Mouse (Mus musculus) G1E (cell line): Measurements from ENCODE around the gene 2410015M20Rik. TPM values are rescaled to one million over a fixed set of nuclear protein-coding genes. Genes with fewer than 3 reads are reported as not detected.

Experiments
- ATAC-seq: 2 replicates; pipeline ENCODE4 v1.8.0; 2016; ENCODE audit warnings: mild to moderate bottlenecking; ENCODE audit not compliant: insufficient number of reproducible peaks, poor library complexity, low FRiP score, severe bottlenecking; ENCODE audit errors: extremely low read depth
- DNase-seq: peaks from one replicate; pipeline ENCODE4 v3.0.0; 2012; ENCODE audit warnings: low spot score
- H3K27me3 ChIP-seq: 2 replicates; pipeline ENCODE4 v1.6.1; 2012; ENCODE audit warnings: mild to moderate bottlenecking, low read length, inconsistent platforms; ENCODE audit not compliant: insufficient read depth
- H3K36me3 ChIP-seq: replicated peaks from 2 replicates; pipeline ENCODE3; 2012; ENCODE audit warnings: mild to moderate bottlenecking, inconsistent platforms
- H3K4me1 ChIP-seq: 2 replicates; pipeline ENCODE4 v1.6.1; 2012; ENCODE audit warnings: low read depth, low read length, inconsistent platforms, mixed read lengths; ENCODE audit not compliant: insufficient read depth
- H3K4me3 ChIP-seq: 2 replicates; pipeline ENCODE4 v1.5.1; 2012; ENCODE audit warnings: low read depth, mild to moderate bottlenecking, inconsistent platforms, low read length, moderate library complexity, mixed read lengths
- H3K9me3 ChIP-seq: replicated peaks from 2 replicates; pipeline ENCODE4 v1.6.1; 2012; ENCODE audit warnings: inconsistent platforms
- CTCF ChIP-seq: IDR thresholded peaks from 2 replicates; pipeline ENCODE4 v1.5.1; 2012; ENCODE audit warnings: low read depth, low read length, inconsistent platforms, mixed read lengths
- GATA1 ChIP-seq: IDR thresholded peaks from 2 replicates; pipeline ENCODE4 v1.6.1; 2012; ENCODE audit warnings: borderline replicate concordance, low read length, inconsistent platforms, mixed read lengths
- GATA2 ChIP-seq: IDR thresholded peaks from 2 replicates; pipeline ENCODE4 v1.6.1; 2012; ENCODE audit warnings: low read depth, low read length, inconsistent platforms, borderline replicate concordance
- POLR2AphosphoS5 ChIP-seq: IDR thresholded peaks from 2 replicates; pipeline ENCODE4 v1.6.1; 2012; ENCODE audit warnings: low read depth, low read length, inconsistent platforms; ENCODE audit not compliant: insufficient replicate concordance
- TAL1 ChIP-seq: conservative IDR thresholded peaks from 2 replicates; pipeline ENCODE4 v1.6.1; 2012; ENCODE audit warnings: low read depth, low read length, inconsistent platforms, mixed read lengths
- polyA plus RNA-seq: library from polyadenylated mRNA; stranded (reverse); fragments of >175 nt; gene quantifications from 2 replicates; pipeline ENCODE4 v1.2.3, GENCODE M21; 2012
- total RNA-seq, 2 experiments: library from RNA; stranded (forward) in 1 of 2; stranded (reverse) in 1 of 2; fragments of 200-1000 nt in 1 of 2; fragments of >200 nt in 1 of 2; fragmentation: Nextera tagmentation in 1 of 2; gene quantifications; 2 replicates each; pipeline ENCODE4 v1.2.3; 2014 to 2017

Gene 2410015M20Rik
- total and polyA plus RNA-seq, 3 experiments = 42.8 to 377 (median 101) TPM

DNA sequence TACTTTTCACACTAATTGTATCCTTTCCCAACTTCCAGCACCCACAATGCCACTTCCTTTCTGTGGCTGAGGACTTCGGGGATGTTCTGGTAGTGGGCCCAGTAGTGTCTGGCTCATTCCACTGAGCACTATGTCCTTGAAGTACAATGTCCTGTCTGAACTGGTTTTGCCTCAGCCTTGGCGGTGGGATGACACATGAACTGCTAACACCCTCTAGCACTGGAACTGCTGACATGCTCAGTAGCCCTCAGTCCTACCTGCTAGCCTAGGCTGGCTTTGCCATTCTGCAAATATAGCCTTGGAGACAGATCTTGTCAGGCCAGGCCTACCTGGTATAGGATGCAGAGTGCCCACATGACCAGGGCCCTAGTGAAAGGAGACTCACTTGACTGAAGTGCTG lies 47.7 kb downstream of the 2410015M20Rik start:
- Histone ChIP-seq H3K27me3 (no peaks in the 10 kb centered on the region; the same call in 1 of the 2 replicates), H3K4me3 (no peak overlapping the region), H3K36me3 (peaks cover 89% of the 10 kb centered on the region), H3K4me1 (peaks cover 22% of the 10 kb centered on the region), H3K9me3 (no peaks in the 10 kb centered on the region)
- ATAC-seq (no peak), DNase-seq (no peak)
- TF ChIP-seq POLR2AphosphoS5 (no peak), GATA1 (no peak), GATA2 (no peak), CTCF (no peak), TAL1 (no peak)

DNA sequence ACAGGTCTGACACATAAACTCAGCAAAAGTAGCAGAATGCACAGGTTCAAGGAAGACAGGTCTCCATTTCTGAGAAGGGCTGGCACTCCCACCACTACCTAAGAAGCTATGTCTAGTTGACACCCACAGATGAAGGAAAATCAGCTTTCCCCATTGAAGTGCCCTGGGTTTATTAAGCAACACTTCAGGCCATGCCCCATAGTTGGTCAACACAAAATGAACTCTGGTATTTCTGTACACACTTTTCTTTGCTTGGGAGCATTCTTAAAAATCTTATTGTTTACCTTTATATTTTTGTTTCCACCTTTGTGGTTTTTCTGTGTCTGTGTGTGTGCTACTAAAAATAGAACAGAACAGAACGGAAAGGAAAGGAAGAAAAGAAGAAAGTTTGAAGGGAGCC lies 49.4 kb downstream of the 2410015M20Rik start:
- peaks cover 79% of the 10 kb centered on the region for H3K36me3 ChIP-seq
- ATAC-seq (no peak), DNase-seq (no peak)

DNA sequence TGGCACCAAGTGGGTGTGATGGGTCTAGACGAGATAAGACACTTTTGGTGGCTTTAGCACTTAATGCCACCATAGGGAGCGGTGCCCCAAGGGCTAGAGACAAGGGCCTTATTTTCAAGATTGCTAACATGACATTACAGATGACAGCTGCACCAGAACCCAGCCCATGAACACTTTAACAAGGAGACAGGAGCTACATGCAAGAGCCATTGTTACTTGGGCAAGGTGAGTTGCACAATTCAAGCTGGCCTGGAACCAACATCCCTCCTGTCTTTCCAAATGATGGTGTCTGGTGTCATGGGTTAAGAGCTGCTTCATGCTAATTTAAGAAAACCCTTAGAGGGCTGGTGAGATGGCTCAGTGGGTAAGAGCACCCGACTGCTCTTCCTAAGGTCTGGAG lies 50.2 kb downstream of the 2410015M20Rik start:
- no peak for ATAC-seq
- peaks cover 74% of the 10 kb centered on the region for H3K36me3 ChIP-seq

More for the DNA sequence above, 49.4 kb downstream of the 2410015M20Rik start:
- TF ChIP-seq GATA2 = no peak
- TF ChIP-seq GATA1 = no peak
- no peak for TF ChIP-seq CTCF
- TF ChIP-seq POLR2AphosphoS5 = no peak
- no peak for TF ChIP-seq TAL1
- Histone ChIP-seq H3K9me3 (no peaks in the 10 kb centered on the region), H3K4me1 (peaks cover 18% of the 10 kb centered on the region), H3K4me3 (no peak overlapping the region), H3K27me3 (no peaks in the 10 kb centered on the region)

DNA sequence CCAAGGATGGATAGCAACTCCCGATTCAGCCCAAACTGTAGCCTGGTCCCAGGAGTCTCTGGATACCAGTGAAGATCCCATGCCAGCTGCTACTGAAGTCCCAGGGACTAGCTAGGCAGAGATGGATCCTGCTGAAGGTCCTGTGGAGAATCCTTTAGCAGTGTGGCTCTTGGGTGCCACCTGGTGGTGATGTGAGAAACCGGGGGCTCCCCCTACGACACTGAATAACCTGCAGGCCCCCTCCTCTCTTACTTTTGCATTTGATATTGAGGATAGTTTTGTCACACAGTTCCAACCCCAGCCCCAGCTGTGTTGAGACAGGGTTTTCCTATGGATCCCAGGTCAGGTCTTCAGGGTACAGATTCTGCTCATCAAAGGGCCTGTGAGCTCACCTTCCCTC lies 51.1 kb downstream of the 2410015M20Rik start:
- H3K4me1 ChIP-seq = peaks cover 22% of the 10 kb centered on the region
- H3K36me3 ChIP-seq = peaks cover 73% of the 10 kb centered on the region
- H3K27me3 ChIP-seq = no peaks in the 10 kb centered on the region; the same call in 1 of the 2 replicates
- ATAC-seq = 0 out of 2 replicates have a peak, but pooled peaks have one; percentile 30
- DNase-seq = peak; percentile 52
- no peak for TF ChIP-seq POLR2AphosphoS5
- TF ChIP-seq CTCF = peak; percentile 77
- no peak overlapping the region for H3K4me3 ChIP-seq
- H3K9me3 ChIP-seq = no peaks in the 10 kb centered on the region

More for the DNA sequence above, 50.2 kb downstream of the 2410015M20Rik start:
- H3K27me3 ChIP-seq = no peaks in the 10 kb centered on the region
- H3K4me3 ChIP-seq = no peak overlapping the region
- DNase-seq = no peak
- H3K4me1 ChIP-seq = peaks cover 18% of the 10 kb centered on the region
- H3K9me3 ChIP-seq = no peaks in the 10 kb centered on the region
- TF ChIP-seq TAL1 = no peak
- TF ChIP-seq CTCF = no peak
- TF ChIP-seq GATA1 = no peak
- TF ChIP-seq GATA2 = no peak
- no peak for TF ChIP-seq POLR2AphosphoS5

Other genes starting within 250 kb of the 2410015M20Rik start
- 70.5 and 77.2 TPM in 2 replicates for gene Ptprs, start 133.3 kb downstream of the 2410015M20Rik start, total RNA-seq (2014; fragmentation: Nextera tagmentation)
- 16.4 and 16.7 TPM in 2 replicates for gene Ptprs, start 133.3 kb downstream of the 2410015M20Rik start, total RNA-seq (2017)
- 83.6 and 90.8 TPM in 2 replicates for gene Ptprs, start 133.3 kb downstream of the 2410015M20Rik start, polyA plus RNA-seq
- gene Znrf4, start 97.3 kb downstream of the 2410015M20Rik start, total RNA-seq (2014; fragmentation: Nextera tagmentation) = not detected in 2 replicates
- 0.17 TPM in 1 of 2 replicates, not detected in the other for gene Znrf4, start 97.3 kb downstream of the 2410015M20Rik start, total RNA-seq (2017)
- not detected in 2 replicates for gene Znrf4, start 97.3 kb downstream of the 2410015M20Rik start, polyA plus RNA-seq
- gene Gm20219, start 55.4 kb downstream of the 2410015M20Rik start, total RNA-seq (2014; fragmentation: Nextera tagmentation) = 4.4 and 6.5 TPM in 2 replicates
- gene Gm20219, start 55.4 kb downstream of the 2410015M20Rik start, total RNA-seq (2017) = 0.38 and 0.41 TPM in 2 replicates
- 0.69 and 1.0 TPM in 2 replicates for gene Gm20219, start 55.4 kb downstream of the 2410015M20Rik start, polyA plus RNA-seq
- gene Safb2, start 25.2 kb downstream of the 2410015M20Rik start, total RNA-seq (2014; fragmentation: Nextera tagmentation) = 111 and 194 TPM in 2 replicates
- gene Safb2, start 25.2 kb downstream of the 2410015M20Rik start, total RNA-seq (2017) = 55.2 and 78.2 TPM in 2 replicates
- gene Safb2, start 25.2 kb downstream of the 2410015M20Rik start, polyA plus RNA-seq = 209 and 224 TPM in 2 replicates
- gene Safb, start 24.9 kb downstream of the 2410015M20Rik start, total RNA-seq (2014; fragmentation: Nextera tagmentation) = 67.0 and 76.5 TPM in 2 replicates
- 85.0 and 121 TPM in 2 replicates for gene Safb, start 24.9 kb downstream of the 2410015M20Rik start, total RNA-seq (2017)
- gene Safb, start 24.9 kb downstream of the 2410015M20Rik start, polyA plus RNA-seq = 151 and 154 TPM in 2 replicates
- 1,715 and 1,885 TPM in 2 replicates for gene Rpl36, start 3.6 kb upstream of the 2410015M20Rik start, total RNA-seq (2014; fragmentation: Nextera tagmentation)
- 2,574 and 3,073 TPM in 2 replicates for gene Rpl36, start 3.6 kb upstream of the 2410015M20Rik start, total RNA-seq (2017)
- gene Rpl36, start 3.6 kb upstream of the 2410015M20Rik start, polyA plus RNA-seq = 9,624 and 13,197 TPM in 2 replicates
- gene Lonp1, start 17.1 kb upstream of the 2410015M20Rik start, total RNA-seq (2014; fragmentation: Nextera tagmentation) = 67.8 and 74.4 TPM in 2 replicates
- 101 and 103 TPM in 2 replicates for gene Lonp1, start 17.1 kb upstream of the 2410015M20Rik start, total RNA-seq (2017)
- 174 and 182 TPM in 2 replicates for gene Lonp1, start 17.1 kb upstream of the 2410015M20Rik start, polyA plus RNA-seq
- not detected in 2 replicates for gene Catsperd, start 18.4 kb upstream of the 2410015M20Rik start, total RNA-seq (2014; fragmentation: Nextera tagmentation)
- gene Catsperd, start 18.4 kb upstream of the 2410015M20Rik start, total RNA-seq (2017) = 0.17 TPM in 1 of 2 replicates, not detected in the other
- gene Catsperd, start 18.4 kb upstream of the 2410015M20Rik start, polyA plus RNA-seq = not detected in 2 replicates
- 39.4 and 54.7 TPM in 2 replicates for gene Ranbp3, start 63.5 kb upstream of the 2410015M20Rik start, total RNA-seq (2014; fragmentation: Nextera tagmentation)
- gene Ranbp3, start 63.5 kb upstream of the 2410015M20Rik start, total RNA-seq (2017) = 70.5 and 83.3 TPM in 2 replicates
- gene Ranbp3, start 63.5 kb upstream of the 2410015M20Rik start, polyA plus RNA-seq = 142 and 143 TPM in 2 replicates
- gene Ndufa11, start 108.0 kb upstream of the 2410015M20Rik start, total RNA-seq (2014; fragmentation: Nextera tagmentation) = 60.5 and 74.9 TPM in 2 replicates
- 186 and 247 TPM in 2 replicates for gene Ndufa11, start 108.0 kb upstream of the 2410015M20Rik start, total RNA-seq (2017)
- gene Ndufa11, start 108.0 kb upstream of the 2410015M20Rik start, polyA plus RNA-seq = 270 and 319 TPM in 2 replicates
- 32.0 and 46.9 TPM in 2 replicates for gene Vmac, start 108.3 kb upstream of the 2410015M20Rik start, total RNA-seq (2014; fragmentation: Nextera tagmentation)
- gene Vmac, start 108.3 kb upstream of the 2410015M20Rik start, total RNA-seq (2017) = 9.4 and 10.3 TPM in 2 replicates
- 12.9 and 16.3 TPM in 2 replicates for gene Vmac, start 108.3 kb upstream of the 2410015M20Rik start, polyA plus RNA-seq
- gene Nrtn, start 147.8 kb upstream of the 2410015M20Rik start, total RNA-seq (2014; fragmentation: Nextera tagmentation) = not detected in 2 replicates
- not detected in 2 replicates for gene Nrtn, start 147.8 kb upstream of the 2410015M20Rik start, total RNA-seq (2017)
- not detected in 2 replicates for gene Nrtn, start 147.8 kb upstream of the 2410015M20Rik start, polyA plus RNA-seq
- 8.7 and 12.0 TPM in 2 replicates for gene Dus3l, start 155.0 kb upstream of the 2410015M20Rik start, total RNA-seq (2014; fragmentation: Nextera tagmentation)
- 12.4 and 15.0 TPM in 2 replicates for gene Dus3l, start 155.0 kb upstream of the 2410015M20Rik start, total RNA-seq (2017)
- 52.5 and 57.1 TPM in 2 replicates for gene Dus3l, start 155.0 kb upstream of the 2410015M20Rik start, polyA plus RNA-seq
- gene Prr22, start 160.5 kb upstream of the 2410015M20Rik start, total RNA-seq (2014; fragmentation: Nextera tagmentation) = not detected in 2 replicates
- gene Prr22, start 160.5 kb upstream of the 2410015M20Rik start, total RNA-seq (2017) = 0.17 and 0.22 TPM in 2 replicates
- 3.5 and 5.0 TPM in 2 replicates for gene Prr22, start 160.5 kb upstream of the 2410015M20Rik start, polyA plus RNA-seq
- gene Rfx2, start 221.2 kb upstream of the 2410015M20Rik start, total RNA-seq (2014; fragmentation: Nextera tagmentation) = 21.4 and 27.9 TPM in 2 replicates
- 3.9 and 4.1 TPM in 2 replicates for gene Rfx2, start 221.2 kb upstream of the 2410015M20Rik start, total RNA-seq (2017)
- 36.4 and 38.2 TPM in 2 replicates for gene Rfx2, start 221.2 kb upstream of the 2410015M20Rik start, polyA plus RNA-seq